Mouse (Mus musculus) forebrain, embryonic 14.5 days (tissue): ENCODE measurements around the gene Jmjd6. TPM values are rescaled to one million over a fixed set of nuclear protein-coding genes. Genes with fewer than 3 reads are reported as not detected.

Source experiments
- ATAC-seq: fragments of 200-750 bp; cut with Nextera tagmentation; 2 replicates; pipeline ENCODE4 v1.8.0; 2017; ENCODE audit warnings: mild to moderate bottlenecking, moderate library complexity
- DNase-seq: peaks from one replicate; pipeline ENCODE4 v3.0.0-alpha.2; 2015; ENCODE audit warnings: low spot score
- H3K27ac ChIP-seq: fragments of 300-500 bp; sonication (generic); 2 replicates; pipeline ENCODE4 v1.5.1; 2014; ENCODE audit warnings: low read depth, mild to moderate bottlenecking, control low read depth, low read length, moderate library complexity
- H3K27me3 ChIP-seq: fragments of 300-500 bp; sonication (generic); replicated peaks from 2 replicates; pipeline ENCODE4 v1.6.1; 2014; ENCODE audit warnings: low read length, control low read depth, mixed read lengths; ENCODE audit not compliant: control insufficient read depth, insufficient read depth
- H3K36me3 ChIP-seq: fragments of 300-500 bp; sonication (generic); 2 replicates; pipeline ENCODE4 v1.6.1; 2014; ENCODE audit warnings: low read length, control low read depth; ENCODE audit not compliant: control insufficient read depth, insufficient read depth
- H3K4me1 ChIP-seq: fragments of 300-500 bp; sonication (generic); 2 replicates; pipeline ENCODE4 v1.6.1; 2014; ENCODE audit warnings: antibody characterized with exemption, low read length, control low read depth; ENCODE audit not compliant: control insufficient read depth, insufficient read depth
- H3K4me2 ChIP-seq: fragments of 300-500 bp; sonication (generic); 2 replicates; pipeline ENCODE4 v1.6.1; 2014; ENCODE audit warnings: mild to moderate bottlenecking, control low read depth, low read length
- H3K4me3 ChIP-seq: fragments of 300-500 bp; sonication (generic); 2 replicates; pipeline ENCODE4 v1.5.1; 2014; ENCODE audit warnings: low read depth, low read length, control low read depth
- H3K9ac ChIP-seq: fragments of 300-500 bp; sonication (generic); 2 replicates; pipeline ENCODE4 v1.6.1; 2014; ENCODE audit warnings: mild to moderate bottlenecking, low read length, control low read depth, moderate library complexity
- H3K9me3 ChIP-seq: fragments of 300-500 bp; sonication (generic); replicated peaks from 2 replicates; pipeline ENCODE4 v1.6.1; 2016; ENCODE audit warnings: low read length, control low read depth, mixed read lengths; ENCODE audit not compliant: control insufficient read depth
- WGBS: fragments of 180-500 bp; shearing (Covaris S2); extraction: QIAGEN DNeasy Blood & Tissue Kit; methylation state at CpG from one replicate; pipeline ENCODE4 v1.1.7; 2014; 5-methylcytosine and 5-hydroxymethylcytosine counted together
- polyA plus RNA-seq: library from polyadenylated mRNA; unstranded; fragments of >200 nt; fragmentation: Nextera tagmentation; extraction: Ambion mirVana; gene quantifications from 2 replicates; pipeline ENCODE4 v1.2.1, GENCODE M21; 2014

Gene Jmjd6
- polyA plus RNA-seq, 1 experiment from 2014 or later: 64.6 TPM

DNA sequence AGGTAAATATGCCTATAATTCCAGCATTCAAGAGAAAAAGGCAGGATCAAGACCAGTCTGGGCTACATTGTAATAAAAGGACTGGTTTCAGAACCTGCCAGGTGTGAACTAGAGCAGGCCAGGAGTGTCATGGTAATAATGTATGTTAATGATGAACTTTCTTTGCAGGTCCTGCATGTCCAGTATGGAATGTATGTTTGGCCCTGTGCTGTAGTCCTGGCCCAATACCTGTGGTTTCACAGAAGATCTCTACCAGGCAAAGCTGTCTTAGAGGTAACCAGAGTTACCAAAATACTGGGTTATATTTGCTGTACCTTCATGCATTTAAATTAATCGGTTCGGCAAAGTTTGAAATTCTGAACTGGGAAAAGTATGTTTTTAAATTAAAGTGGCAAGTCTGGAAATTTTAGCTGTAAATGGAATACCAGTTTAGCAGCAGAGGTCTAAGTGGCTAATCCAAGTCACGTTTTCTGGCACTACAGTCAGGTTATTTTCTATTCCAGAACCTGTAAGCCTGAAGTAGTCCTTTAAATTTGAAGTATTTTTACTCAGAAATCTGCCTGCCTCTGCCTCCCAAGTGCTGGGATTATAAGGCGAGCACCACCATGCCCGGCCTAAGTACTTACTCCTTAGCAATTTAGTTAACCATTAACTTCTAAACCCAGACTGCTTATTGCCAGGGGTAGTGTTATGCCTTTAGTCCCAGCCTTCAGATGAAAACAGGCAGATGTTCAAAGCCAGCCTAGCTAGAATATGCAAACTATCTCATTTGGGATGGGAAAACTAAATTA is 5.0 kb upstream of the Jmjd6 start:
- Histone ChIP-seq H3K27me3 (no peaks in the 10 kb centered on the region), H3K4me2 (no peak overlapping the region), H3K36me3 (peaks cover 52% of the 10 kb centered on the region), H3K4me3 (no peak overlapping the region), H3K27ac (no peak overlapping the region), H3K4me1 (peaks cover 20% of the 10 kb centered on the region), H3K9me3 (no peaks in the 10 kb centered on the region), H3K9ac (no peak overlapping the region)
- no peak for DNase-seq
- 83% methylated on average over 5 of the region's 5 CpGs for WGBS
- no peak for ATAC-seq

DNA sequence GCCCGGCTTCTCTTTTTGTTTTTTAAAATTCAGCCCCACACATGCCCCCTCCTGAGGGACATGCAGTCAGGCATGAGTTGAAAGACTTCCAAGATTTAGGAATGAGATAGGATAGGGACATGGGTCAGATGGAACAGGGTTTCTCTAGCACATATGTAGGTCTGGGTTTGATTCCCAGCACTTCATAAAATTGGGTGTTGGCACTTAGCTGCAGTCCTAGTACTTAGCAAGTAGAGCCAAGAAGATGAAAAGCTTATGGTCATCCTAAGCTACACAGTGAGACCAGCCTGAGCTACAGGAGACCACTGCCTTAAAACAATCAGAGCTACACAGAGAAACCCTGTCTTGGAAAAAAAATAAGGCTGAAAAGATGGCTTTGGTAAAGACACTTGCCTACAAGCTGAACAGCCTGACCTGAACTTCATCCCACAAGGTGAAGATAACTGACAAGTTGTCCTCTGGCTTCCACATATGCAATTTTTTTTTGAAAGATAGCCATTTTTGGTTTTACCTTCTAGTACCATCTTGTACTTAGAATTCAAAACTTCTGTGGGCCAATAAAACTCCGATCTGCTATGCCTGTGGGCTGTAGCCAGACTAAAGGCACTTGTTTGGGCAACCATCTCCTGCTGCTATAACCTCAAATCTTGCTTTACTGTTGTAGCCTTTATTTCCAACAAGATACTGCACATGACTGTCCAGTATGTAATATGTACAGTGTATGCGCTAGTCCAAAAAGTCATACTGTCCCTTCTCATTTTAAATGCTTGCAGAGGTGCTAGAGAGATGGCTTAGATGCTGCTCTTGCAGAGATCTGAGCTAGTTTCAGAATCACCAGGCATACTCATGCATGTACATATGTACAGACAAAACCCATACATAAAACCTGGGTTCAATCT is 4.2 kb upstream of the Jmjd6 start:
- peaks cover 52% of the 10 kb centered on the region for H3K36me3 ChIP-seq
- 83% methylated on average over 3 of the region's 3 CpGs for WGBS
- DNase-seq: no peak
- no peaks in the 10 kb centered on the region for H3K9me3 ChIP-seq
- H3K27ac ChIP-seq: no peak overlapping the region
- no peak overlapping the region for H3K9ac ChIP-seq
- H3K27me3 ChIP-seq: no peaks in the 10 kb centered on the region
- H3K4me1 ChIP-seq: peaks cover 20% of the 10 kb centered on the region
- H3K4me2 ChIP-seq: no peak overlapping the region
- no peak for ATAC-seq
- H3K4me3 ChIP-seq: no peak overlapping the region

DNA sequence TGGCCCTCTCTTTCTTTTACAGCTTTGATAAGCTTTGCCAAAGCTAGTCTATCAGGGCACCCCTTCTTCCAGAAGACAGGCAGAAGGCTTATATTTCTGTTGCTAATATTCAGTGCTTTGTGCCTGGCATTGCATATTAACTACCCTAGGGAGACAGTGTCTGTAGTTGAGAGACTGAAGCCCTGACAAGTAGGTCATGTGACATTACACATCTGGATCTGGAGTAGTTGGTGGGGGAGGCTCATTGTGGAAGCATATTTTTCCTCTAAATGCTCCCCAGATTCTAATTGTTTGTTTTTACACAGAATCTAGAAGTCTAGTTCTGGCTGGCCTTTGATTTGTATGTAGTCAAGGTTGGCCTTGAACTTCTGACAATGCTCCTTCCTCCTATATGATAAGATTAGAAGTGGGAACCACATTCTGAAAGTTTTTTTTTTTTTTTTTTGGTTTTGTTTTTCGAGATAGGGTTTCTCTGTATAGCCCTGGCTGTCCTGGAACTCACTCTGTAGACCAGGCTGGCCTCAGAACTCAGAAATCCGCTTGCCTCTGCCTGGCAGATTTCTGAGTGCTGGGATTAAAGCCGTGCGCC is 3.4 kb upstream of the Jmjd6 start:
- no peak for DNase-seq
- Histone ChIP-seq H3K4me3 (no peak overlapping the region), H3K36me3 (peaks cover 50% of the 10 kb centered on the region), H3K27me3 (no peaks in the 10 kb centered on the region), H3K4me2 (no peak overlapping the region), H3K9ac (no peak overlapping the region), H3K4me1 (peaks cover 23% of the 10 kb centered on the region), H3K27ac (no peak overlapping the region), H3K9me3 (no peaks in the 10 kb centered on the region)
- 78% methylated on average over 4 of the region's 4 CpGs for WGBS
- no peak for ATAC-seq

DNA sequence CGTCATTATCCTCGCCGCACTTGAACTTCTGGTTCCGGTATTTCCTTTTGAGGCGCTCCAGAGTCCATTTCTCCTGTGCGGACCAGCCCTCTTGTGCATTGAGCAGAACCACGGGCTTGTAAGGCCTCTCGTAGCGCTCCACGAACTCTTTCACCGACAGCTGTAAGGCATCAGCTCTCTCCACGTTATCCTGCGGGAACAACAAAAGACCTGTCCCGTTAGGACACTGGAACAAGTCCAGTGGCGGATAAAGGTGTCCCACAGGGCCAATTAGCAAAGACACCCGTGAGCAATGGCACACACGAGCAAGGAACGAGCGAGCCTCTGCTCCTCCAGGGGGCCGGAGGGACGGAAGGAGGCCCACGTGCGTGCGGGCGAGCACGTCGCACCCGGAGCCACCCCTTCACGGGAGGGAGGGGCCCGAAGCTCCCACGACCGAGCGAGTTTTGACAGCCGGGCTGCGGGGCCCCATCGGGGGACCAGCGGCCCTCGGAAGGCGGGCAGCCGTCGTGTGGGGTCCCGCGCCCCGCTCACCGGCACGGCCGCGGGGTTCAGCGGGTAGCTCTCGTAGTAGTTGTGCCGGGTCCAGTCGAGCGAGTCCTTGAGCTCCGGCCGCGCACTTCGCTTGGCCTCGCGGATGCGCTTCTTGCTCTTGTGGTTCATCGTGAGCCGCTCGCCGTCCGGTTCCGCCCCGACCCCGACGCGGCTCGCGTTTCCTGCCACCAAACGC is 553 bp downstream of the Jmjd6 start:
- Histone ChIP-seq H3K36me3 (peaks cover 47% of the 10 kb centered on the region), H3K4me1 (peaks cover 23% of the 10 kb centered on the region), H3K4me2 (peak overlapping the region; percentile 85)

DNA sequence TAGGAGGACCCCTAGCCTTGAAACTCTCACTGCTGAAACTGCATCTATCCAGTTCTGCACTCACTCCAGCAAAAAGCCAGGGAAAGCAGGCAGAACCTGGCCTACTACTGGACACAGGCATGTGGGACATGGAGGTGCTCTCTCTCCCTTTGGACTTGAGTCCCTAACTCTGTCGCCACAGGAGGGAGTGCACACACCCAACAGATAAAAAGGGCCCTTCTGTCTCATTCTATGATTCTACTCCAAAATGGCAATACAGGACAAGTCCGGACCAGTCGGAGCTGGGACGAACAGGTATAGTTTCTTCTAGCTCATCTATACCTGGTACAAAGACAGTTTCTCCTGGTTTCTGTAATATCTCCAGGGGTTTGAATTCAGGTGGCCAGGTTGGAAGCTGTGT is 2.5 kb downstream of the Jmjd6 start:
- Histone ChIP-seq H3K36me3 (peaks cover 54% of the 10 kb centered on the region), H3K9me3 (no peaks in the 10 kb centered on the region), H3K4me1 (peaks cover 23% of the 10 kb centered on the region), H3K27me3 (no peaks in the 10 kb centered on the region), H3K9ac (no peak overlapping the region), H3K4me2 (peak overlapping the region; percentile 85), H3K27ac (no peak overlapping the region), H3K4me3 (peak overlapping the region; percentile 1)
- ATAC-seq (no peak), DNase-seq (no peak)
- 82% methylated on average over 4 of the region's 4 CpGs for WGBS

More for the DNA sequence above, 553 bp downstream of the Jmjd6 start:
- peak; percentile 67 for ATAC-seq
- under 1% methylated on average over 71 of the region's 73 CpGs for WGBS
- Histone ChIP-seq H3K27me3 (no peaks in the 10 kb centered on the region), H3K9ac (peak overlapping the region; percentile 93), H3K27ac (peak overlapping the region; percentile 97), H3K9me3 (no peaks in the 10 kb centered on the region), H3K4me3 (peak overlapping the region; percentile 73)
- DNase-seq: peak; percentile 76

DNA sequence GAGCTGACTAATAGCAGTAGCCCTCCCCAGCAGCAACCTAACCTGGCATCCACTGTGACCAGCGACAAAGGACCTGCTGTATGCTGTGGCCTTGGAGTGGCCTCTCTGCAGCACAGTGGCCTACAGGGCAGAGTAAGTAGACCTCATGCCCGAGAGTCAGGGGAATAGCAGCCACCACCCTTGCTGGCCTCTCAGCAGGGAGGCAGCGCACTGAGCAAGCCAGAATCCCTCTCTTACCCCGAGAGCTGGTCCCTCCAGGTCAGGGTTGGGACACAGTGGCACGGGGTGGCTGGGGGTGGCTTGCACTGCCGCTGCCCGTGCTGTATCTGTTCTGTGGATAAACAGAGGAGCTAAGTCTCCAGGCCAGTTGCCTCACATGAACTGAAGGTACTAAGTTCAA is 3.6 kb downstream of the Jmjd6 start:
- H3K4me1 ChIP-seq: peaks cover 23% of the 10 kb centered on the region
- WGBS: 75% methylated on average over 7 of the region's 7 CpGs
- H3K9ac ChIP-seq: no peak overlapping the region
- H3K9me3 ChIP-seq: no peaks in the 10 kb centered on the region
- no peak overlapping the region for H3K4me3 ChIP-seq
- ATAC-seq: no peak
- H3K4me2 ChIP-seq: no peak overlapping the region
- H3K27me3 ChIP-seq: no peaks in the 10 kb centered on the region
- no peak for DNase-seq
- no peak overlapping the region for H3K27ac ChIP-seq
- peaks cover 65% of the 10 kb centered on the region for H3K36me3 ChIP-seq

DNA sequence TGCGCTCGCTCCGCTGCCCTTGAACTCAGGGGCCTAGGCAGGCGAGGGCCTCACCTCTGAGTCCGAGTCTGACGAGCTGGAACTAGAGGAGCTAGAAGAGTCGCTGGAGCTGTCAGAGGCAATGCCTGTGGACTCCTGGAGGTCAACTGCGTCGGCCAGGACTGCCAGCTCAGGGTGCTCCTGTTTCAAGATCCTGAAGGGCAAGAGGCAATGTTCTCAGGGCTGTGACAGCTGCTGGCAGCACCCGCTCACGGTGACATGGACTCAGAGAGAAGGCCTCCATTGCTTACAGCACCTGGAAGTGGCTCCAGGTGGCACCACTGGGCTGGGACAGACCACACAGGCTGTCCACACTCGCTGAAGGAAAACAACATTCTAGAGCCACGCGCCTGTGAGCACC is 4.3 kb downstream of the Jmjd6 start:
- no peak overlapping the region for H3K4me3 ChIP-seq
- WGBS: 89% methylated on average over 14 of the region's 14 CpGs
- ATAC-seq (no peak), DNase-seq (no peak)
- no peak overlapping the region for H3K4me2 ChIP-seq
- no peaks in the 10 kb centered on the region for H3K27me3 ChIP-seq
- peaks cover 72% of the 10 kb centered on the region for H3K36me3 ChIP-seq
- no peak overlapping the region for H3K27ac ChIP-seq
- no peaks in the 10 kb centered on the region for H3K9me3 ChIP-seq
- peaks cover 16% of the 10 kb centered on the region for H3K4me1 ChIP-seq
- no peak overlapping the region for H3K9ac ChIP-seq

DNA sequence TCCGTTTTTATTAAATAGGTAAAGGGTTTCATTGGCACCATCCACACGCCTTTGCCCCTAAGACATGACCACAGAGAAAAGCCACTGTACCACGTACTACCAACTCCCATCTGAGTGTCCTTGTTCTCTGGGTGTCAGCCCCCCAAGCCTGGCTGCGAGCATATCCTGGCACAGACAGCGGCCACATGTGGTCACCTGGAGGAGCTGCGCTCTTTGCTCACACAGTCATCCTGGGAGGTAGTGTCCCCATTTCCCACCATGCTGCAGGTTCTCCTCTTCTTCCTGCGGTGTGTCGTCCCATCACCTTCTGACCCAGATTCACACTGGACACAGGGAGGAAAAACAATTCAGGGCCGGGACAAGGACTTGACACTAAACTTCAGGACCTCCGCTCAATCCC is 5.8 kb downstream of the Jmjd6 start:
- DNase-seq (no peak), ATAC-seq (no peak)
- Histone ChIP-seq H3K27me3 (no peaks in the 10 kb centered on the region), H3K9me3 (no peaks in the 10 kb centered on the region), H3K4me3 (no peak overlapping the region), H3K9ac (no peak overlapping the region), H3K4me1 (peaks cover 14% of the 10 kb centered on the region; the same call in 1 of the 2 replicates), H3K27ac (no peak overlapping the region), H3K4me2 (no peak overlapping the region), H3K36me3 (peaks cover 85% of the 10 kb centered on the region)
- 93% methylated on average over 10 of the region's 10 CpGs for WGBS
